Mouse (Mus musculus) intestine, embryonic 16.5 days (tissue): ENCODE measurements at regions not wholly inside any gene's neighbourhood (a gene's known extent, or its start where the extent isn't known, plus 50 kb on each side); places are given as distances from the start of the nearest gene placed in this dataset.

Experiments
- ATAC-seq: fragments of 200-750 bp; cut with Nextera tagmentation; 2 replicates; pipeline ENCODE4 v1.8.0; 2017; ENCODE audit warnings: moderate TSS enrichment, moderate library complexity
- H3K27ac ChIP-seq: fragments of 300-500 bp; sonication (generic); 2 replicates; pipeline ENCODE4 v1.5.1; 2014; ENCODE audit warnings: mild to moderate bottlenecking, low read length
- H3K27me3 ChIP-seq: fragments of 300-500 bp; sonication (generic); replicated peaks from 2 replicates; pipeline ENCODE4 v1.6.1; 2014; ENCODE audit warnings: low read length, control low read depth, mixed read lengths; ENCODE audit not compliant: control insufficient read depth, insufficient read depth
- H3K36me3 ChIP-seq: fragments of 300-500 bp; sonication (generic); 2 replicates; pipeline ENCODE4 v1.6.1; 2014; ENCODE audit warnings: low read length, control low read depth; ENCODE audit not compliant: control insufficient read depth, insufficient read depth
- H3K4me1 ChIP-seq: fragments of 300-500 bp; sonication (generic); 2 replicates; pipeline ENCODE4 v1.6.1; 2014; ENCODE audit warnings: low read length, control low read depth, mixed read lengths; ENCODE audit not compliant: control insufficient read depth, insufficient read depth
- H3K4me2 ChIP-seq: fragments of 300-500 bp; sonication (generic); 2 replicates; pipeline ENCODE4 v1.6.1; 2014; ENCODE audit warnings: low read depth, low read length, control low read depth
- H3K4me3 ChIP-seq: fragments of 300-500 bp; sonication (generic); 2 replicates; pipeline ENCODE4 v1.5.1; 2014; ENCODE audit warnings: mild to moderate bottlenecking, low read length
- H3K9ac ChIP-seq: fragments of 300-500 bp; sonication (generic); 2 replicates; pipeline ENCODE4 v1.6.1; 2014; ENCODE audit warnings: low read depth, low read length
- H3K9me3 ChIP-seq: fragments of 300-500 bp; sonication (generic); 2 replicates; pipeline ENCODE4 v1.6.1; 2016; ENCODE audit warnings: low read length, control low read depth; ENCODE audit not compliant: control insufficient read depth
- WGBS: fragments of 180-500 bp; shearing (Covaris S2); extraction: QIAGEN DNeasy Blood & Tissue Kit; methylation state at CpG from one replicate; pipeline ENCODE4 v1.1.7; 2014; 5-methylcytosine and 5-hydroxymethylcytosine counted together

DNA sequence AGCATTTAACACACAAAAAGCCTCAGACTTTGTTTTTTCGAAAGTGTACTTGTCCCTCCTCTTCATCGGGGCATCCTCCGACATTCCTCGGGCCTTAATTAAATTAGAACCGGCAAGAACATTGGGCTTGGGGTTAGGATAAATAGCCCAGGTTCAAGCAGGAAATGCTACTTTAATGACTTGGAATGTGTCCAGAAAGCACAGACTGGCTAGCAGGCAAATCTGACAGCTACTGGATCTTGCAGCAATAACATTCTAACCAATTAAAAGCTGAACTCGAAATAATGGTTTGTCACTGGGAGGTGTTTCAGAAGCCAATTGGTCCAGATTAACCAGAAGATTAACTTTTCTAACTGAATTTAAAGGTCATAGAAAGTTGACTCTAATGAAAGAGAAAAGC lies 93.4 kb upstream of the Fbxl4 start:
- H3K4me3 ChIP-seq = no peak overlapping the region
- no peaks in the 10 kb centered on the region for H3K36me3 ChIP-seq
- no peaks in the 10 kb centered on the region for H3K4me1 ChIP-seq
- no peaks in the 10 kb centered on the region for H3K27me3 ChIP-seq
- no peak overlapping the region for H3K9ac ChIP-seq
- no peak overlapping the region for H3K27ac ChIP-seq
- WGBS = 54% methylated on average over 6 of the region's 6 CpGs
- no peak overlapping the region for H3K4me2 ChIP-seq
- ATAC-seq = no peak
- no peaks in the 10 kb centered on the region for H3K9me3 ChIP-seq

DNA sequence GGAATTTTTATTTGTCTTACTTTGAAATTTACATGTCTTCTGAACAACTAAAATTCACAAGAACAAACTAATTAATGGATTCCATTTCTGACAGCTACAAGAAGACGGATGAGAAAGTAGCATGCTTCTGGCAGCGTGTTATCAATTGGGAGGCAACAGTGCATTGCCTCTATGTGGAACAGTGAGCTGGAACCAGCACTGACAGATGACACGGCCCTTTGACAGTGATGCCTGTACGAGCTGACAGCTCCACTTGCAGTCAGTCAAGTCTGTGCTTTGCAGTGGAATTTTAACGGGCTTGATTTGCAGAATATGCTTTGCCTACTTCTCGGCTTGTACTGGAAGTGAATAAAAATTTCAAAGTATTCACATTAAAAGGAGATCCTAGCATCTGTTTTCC lies 88.3 kb upstream of the Fbxl4 start:
- Histone ChIP-seq H3K4me3 (no peak overlapping the region), H3K9ac (no peak overlapping the region), H3K27ac (no peak overlapping the region), H3K9me3 (no peaks in the 10 kb centered on the region), H3K4me1 (no peaks in the 10 kb centered on the region), H3K4me2 (no peak overlapping the region), H3K36me3 (no peaks in the 10 kb centered on the region), H3K27me3 (no peaks in the 10 kb centered on the region)
- ATAC-seq = no peak
- 73% methylated on average over 6 of the region's 6 CpGs for WGBS

DNA sequence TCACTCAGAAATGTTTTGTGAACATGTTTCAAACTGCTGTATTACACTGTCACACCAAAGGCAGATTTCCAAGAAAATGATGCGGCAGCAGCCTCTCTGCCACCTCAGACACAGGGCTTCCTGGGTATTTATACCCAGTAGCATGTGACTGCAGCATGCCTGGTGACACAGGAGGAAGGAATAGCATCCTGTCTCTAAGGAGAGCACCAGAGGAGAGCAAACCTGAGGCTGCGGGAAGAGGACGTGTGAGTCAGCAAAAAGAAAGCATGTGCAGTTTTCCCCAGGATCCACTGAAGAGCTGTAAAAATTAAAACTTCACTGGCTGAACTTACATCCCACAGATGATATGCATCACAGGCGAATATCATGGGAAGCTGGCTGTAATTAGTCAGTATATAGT lies 83.2 kb upstream of the Fbxl4 start:
- no peak overlapping the region for H3K4me2 ChIP-seq
- peaks cover 5% of the 10 kb centered on the region; the same call in 1 of the 2 replicates for H3K9me3 ChIP-seq

DNA sequence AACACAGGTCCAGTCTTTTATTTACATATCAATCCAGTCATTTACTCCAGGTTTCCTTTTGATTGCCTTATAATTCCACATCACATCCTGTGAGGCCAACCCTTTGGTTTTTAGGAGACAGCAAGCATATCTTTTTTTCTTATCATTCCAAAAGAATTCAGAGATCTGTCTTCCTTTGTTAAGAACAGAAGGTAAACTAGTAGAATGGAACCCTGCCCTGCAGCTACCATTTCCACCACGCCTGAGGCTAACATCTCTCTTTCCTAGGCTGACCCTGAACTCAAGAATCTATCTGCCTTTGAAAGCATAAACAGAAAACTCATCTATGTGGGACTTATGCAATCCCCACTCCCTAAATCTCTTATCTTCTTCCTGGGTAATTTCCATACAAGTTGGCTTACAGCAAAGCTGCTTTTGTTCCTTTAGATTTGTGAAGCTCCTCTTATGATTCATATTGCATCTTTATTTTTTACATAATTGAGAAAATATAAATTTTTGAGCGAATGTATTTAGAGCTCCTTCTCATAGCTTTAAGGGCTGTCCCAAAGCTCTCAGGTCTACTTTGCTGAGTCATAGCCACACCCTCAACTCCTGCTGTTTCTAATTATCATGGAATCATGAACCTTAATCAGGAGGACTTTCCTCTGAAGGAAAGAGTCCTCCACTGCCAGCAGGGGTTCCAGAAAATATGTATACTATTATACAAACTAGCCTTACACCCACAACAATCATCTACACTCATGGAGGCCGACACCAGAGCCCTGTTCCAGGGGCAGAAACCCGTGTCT lies 74.6 kb upstream of the Fbxl4 start:
- no peak overlapping the region for H3K27ac ChIP-seq
- ATAC-seq = no peak
- H3K4me2 ChIP-seq = no peak overlapping the region
- no peaks in the 10 kb centered on the region for H3K27me3 ChIP-seq
- no peaks in the 10 kb centered on the region for H3K9me3 ChIP-seq
- H3K4me3 ChIP-seq = no peak overlapping the region
- H3K4me1 ChIP-seq = no peaks in the 10 kb centered on the region
- H3K36me3 ChIP-seq = no peaks in the 10 kb centered on the region
- WGBS = 74% methylated on average over 4 of the region's 4 CpGs
- H3K9ac ChIP-seq = no peak overlapping the region

More for the DNA sequence above, 83.2 kb upstream of the Fbxl4 start:
- H3K9ac ChIP-seq = no peak overlapping the region
- H3K4me3 ChIP-seq = no peak overlapping the region
- H3K27ac ChIP-seq = no peak overlapping the region
- no peak for ATAC-seq
- 57% methylated on average over 4 of the region's 4 CpGs for WGBS
- no peaks in the 10 kb centered on the region for H3K4me1 ChIP-seq
- H3K27me3 ChIP-seq = no peaks in the 10 kb centered on the region
- no peaks in the 10 kb centered on the region for H3K36me3 ChIP-seq

DNA sequence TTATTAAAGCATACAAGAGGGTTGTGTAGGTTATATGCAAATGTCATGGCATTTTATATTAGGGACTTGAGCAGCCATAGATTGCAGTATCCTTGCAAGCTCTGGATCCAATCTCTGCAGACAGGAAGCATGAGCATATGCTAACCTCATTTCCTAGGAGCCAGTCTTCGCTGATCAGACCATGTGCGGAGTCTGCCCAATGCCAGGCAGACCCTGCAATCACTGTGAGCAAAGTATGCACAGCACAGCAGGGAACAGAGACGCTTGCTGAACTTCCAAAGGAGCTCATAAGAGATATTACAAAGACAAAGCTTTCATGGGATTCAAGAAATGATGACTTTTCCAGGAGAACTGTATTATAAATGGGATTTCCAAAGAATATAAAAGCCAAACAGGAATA lies 65.2 kb upstream of the Fbxl4 start:
- Histone ChIP-seq H3K9ac (no peak overlapping the region), H3K4me3 (no peak overlapping the region), H3K27me3 (no peaks in the 10 kb centered on the region), H3K36me3 (no peaks in the 10 kb centered on the region), H3K9me3 (no peaks in the 10 kb centered on the region), H3K27ac (no peak overlapping the region), H3K4me2 (no peak overlapping the region), H3K4me1 (no peaks in the 10 kb centered on the region)
- ATAC-seq = no peak
- 67% methylated on average over 3 of the region's 3 CpGs for WGBS

DNA sequence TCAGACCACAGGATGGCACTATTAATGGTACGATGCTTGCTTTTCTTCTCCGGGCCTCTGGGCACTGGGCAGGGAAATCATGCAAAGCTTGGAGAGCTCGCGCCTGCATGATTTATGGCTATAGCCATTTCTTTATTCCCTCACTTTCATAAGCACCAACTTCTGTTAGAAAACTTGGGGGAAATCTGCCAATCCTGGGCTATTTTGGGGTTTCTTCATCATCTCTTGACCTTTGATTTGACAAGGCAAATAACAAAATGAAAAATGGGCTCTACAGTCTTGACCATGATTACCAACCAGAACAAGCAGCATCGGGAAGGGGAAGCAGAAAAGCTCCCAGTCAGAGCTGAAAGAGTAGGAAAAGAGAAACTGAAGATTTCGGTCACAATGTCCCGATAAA lies 57.1 kb upstream of the Fbxl4 start:
- no peak for ATAC-seq
- WGBS = 88% methylated on average over 7 of the region's 7 CpGs
- no peak overlapping the region for H3K4me3 ChIP-seq
- H3K9me3 ChIP-seq = no peaks in the 10 kb centered on the region
- no peaks in the 10 kb centered on the region for H3K27me3 ChIP-seq
- no peaks in the 10 kb centered on the region for H3K4me1 ChIP-seq
- H3K4me2 ChIP-seq = no peak overlapping the region
- H3K27ac ChIP-seq = no peak overlapping the region
- H3K9ac ChIP-seq = no peak overlapping the region
- no peaks in the 10 kb centered on the region for H3K36me3 ChIP-seq

DNA sequence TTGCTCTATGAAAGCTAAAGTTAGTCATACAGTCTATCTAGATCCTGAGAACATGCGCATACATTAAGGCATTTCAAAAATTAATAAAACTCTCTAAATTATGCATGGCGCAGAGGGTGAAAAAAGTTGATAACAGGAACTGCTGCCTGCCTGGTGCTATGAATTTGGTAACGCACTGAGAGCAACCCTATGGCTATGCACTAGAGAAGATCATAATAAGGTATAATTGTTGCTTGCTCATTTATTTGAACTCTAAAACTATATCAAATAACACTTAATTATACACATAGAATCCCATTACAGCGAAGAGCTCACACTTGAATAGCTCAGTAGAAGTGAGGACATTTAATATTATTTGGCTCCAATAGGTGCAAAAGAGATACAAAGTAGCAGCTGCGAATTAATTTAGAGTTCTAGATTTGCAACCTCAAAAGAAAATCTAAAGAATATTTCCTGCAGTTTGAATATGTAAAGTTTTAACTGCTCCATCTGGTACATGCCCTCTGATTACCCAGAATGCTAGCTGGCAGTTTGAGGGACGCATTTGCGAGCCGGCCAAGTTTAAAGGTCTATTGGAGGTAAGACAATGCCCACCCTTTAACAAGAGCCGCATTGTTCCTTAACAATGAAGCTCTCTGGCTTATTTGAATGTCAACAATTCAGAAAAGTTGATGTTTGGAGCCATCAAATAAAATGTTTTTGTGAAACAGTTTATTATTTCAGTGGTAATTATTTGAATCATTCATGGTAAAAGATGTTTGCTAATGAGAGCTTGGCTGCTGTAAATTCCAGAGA lies 56.0 kb upstream of the Fbxl4 start:
- no peaks in the 10 kb centered on the region for H3K4me1 ChIP-seq
- 76% methylated on average over 9 of the region's 9 CpGs for WGBS
- H3K4me2 ChIP-seq = no peak overlapping the region
- no peak for ATAC-seq
- H3K4me3 ChIP-seq = no peak overlapping the region
- H3K27ac ChIP-seq = no peak overlapping the region
- no peaks in the 10 kb centered on the region for H3K36me3 ChIP-seq
- H3K9ac ChIP-seq = no peak overlapping the region
- H3K27me3 ChIP-seq = no peaks in the 10 kb centered on the region
- H3K9me3 ChIP-seq = no peaks in the 10 kb centered on the region

DNA sequence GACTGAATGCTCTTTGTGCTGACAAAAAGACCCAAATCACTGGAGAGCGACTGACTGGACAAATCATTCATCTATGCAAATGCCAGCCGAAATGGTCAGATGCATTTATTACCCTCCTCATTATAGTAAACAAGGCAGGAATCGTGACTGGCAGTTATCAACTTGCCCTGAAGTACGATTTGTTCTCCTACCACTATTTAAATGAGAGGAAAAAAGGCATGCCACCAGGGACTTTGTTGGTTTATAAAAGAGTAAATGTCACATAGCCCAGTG lies 55.5 kb upstream of the Fbxl4 start:
- no peak overlapping the region for H3K27ac ChIP-seq
- no peak for ATAC-seq
- H3K4me1 ChIP-seq = no peaks in the 10 kb centered on the region
- no peaks in the 10 kb centered on the region for H3K36me3 ChIP-seq
- 54% methylated on average over 4 of the region's 4 CpGs for WGBS
- H3K9me3 ChIP-seq = no peaks in the 10 kb centered on the region
- H3K9ac ChIP-seq = no peak overlapping the region
- no peak overlapping the region for H3K4me2 ChIP-seq
- no peaks in the 10 kb centered on the region for H3K27me3 ChIP-seq
- H3K4me3 ChIP-seq = no peak overlapping the region

DNA sequence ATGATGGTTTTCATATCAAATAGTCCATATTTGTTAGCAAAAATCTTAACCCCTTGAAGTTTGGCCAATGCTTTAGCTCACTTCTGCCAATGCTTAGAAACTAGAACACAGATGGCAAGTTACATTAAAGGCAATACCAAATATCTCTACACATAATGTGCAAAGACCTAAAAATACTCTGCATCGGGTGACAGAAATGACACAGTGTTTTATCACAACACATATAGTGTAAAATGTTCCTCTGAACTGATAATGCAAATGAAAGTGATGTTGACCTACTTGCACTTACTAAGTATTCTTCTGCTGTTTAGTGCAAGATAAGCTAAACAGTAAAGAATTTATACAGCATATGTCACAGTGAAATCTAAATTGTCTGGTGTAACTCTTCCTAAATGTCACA lies 55.1 kb upstream of the Fbxl4 start:
- ATAC-seq = no peak
- no peaks in the 10 kb centered on the region for H3K36me3 ChIP-seq
- 72% methylated on average over 1 of the region's 1 CpGs for WGBS
- no peak overlapping the region for H3K9ac ChIP-seq
- H3K4me3 ChIP-seq = no peak overlapping the region
- H3K4me1 ChIP-seq = no peaks in the 10 kb centered on the region
- no peaks in the 10 kb centered on the region for H3K27me3 ChIP-seq
- H3K27ac ChIP-seq = no peak overlapping the region
- no peak overlapping the region for H3K4me2 ChIP-seq
- no peaks in the 10 kb centered on the region for H3K9me3 ChIP-seq
